Mouse (Mus musculus) megakaryocyte, embryonic 14.5 days (primary cell): ENCODE data around the gene Actn4. TPM values are rescaled to one million over a fixed set of nuclear protein-coding genes. Genes with fewer than 3 reads are reported as not detected.

Source experiments
- H3K27me3 ChIP-seq: replicated peaks from 2 replicates; pipeline ENCODE3; 2012; ENCODE audit warnings: inconsistent platforms
- H3K36me3 ChIP-seq: replicated peaks from 2 replicates; pipeline ENCODE3; 2012; ENCODE audit warnings: low read length, inconsistent platforms, mixed read lengths
- H3K4me1 ChIP-seq: 2 replicates; pipeline ENCODE4 v1.6.1; 2012; ENCODE audit warnings: inconsistent platforms
- H3K4me3 ChIP-seq: replicated peaks from 2 replicates; pipeline ENCODE3; 2012; ENCODE audit warnings: moderate library complexity, mild to moderate bottlenecking, inconsistent platforms
- H3K9me3 ChIP-seq: 2 replicates; pipeline ENCODE4 v1.6.1; 2012; ENCODE audit warnings: inconsistent platforms
- FLI1 ChIP-seq: IDR thresholded peaks from 2 replicates; pipeline ENCODE4 v1.6.1; 2012; ENCODE audit warnings: low read length, inconsistent platforms, mixed read lengths
- GATA1 ChIP-seq: IDR thresholded peaks from 3 replicates; pipeline ENCODE4 v1.6.1; 2012; ENCODE audit warnings: mixed read lengths, low read length, inconsistent platforms, borderline replicate concordance
- polyA plus RNA-seq: library from polyadenylated mRNA; stranded (reverse); fragments of >175 nt; gene quantifications from 2 replicates; pipeline ENCODE4 v1.2.3, GENCODE M21; 2012; ENCODE audit warnings: low replicate concordance; ENCODE audit not compliant: insufficient read depth

The Actn4 gene
- polyA plus RNA-seq, 1 experiment: 590 TPM

DNA sequence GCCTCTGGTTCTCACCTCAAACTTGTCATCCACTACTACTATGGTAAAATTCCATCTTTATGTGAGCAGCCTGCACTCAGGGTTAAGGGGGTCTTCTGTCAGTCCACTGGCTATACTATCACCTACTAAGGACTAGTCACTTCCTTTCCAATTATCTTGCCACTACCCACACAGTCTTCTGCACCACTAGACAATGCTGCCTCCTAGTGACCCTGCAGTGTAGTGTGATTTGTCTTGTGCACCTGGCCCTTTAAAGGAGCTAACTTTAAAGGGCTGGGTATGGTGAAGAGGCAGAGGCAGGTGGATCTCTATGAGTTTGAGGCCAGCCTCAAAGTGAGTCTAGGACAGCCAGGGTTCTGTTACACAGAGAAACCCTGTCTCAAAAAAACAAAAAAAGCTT lies 45.6 kb downstream of the Actn4 start:
- no peaks in the 10 kb centered on the region for H3K27me3 ChIP-seq
- H3K4me1 ChIP-seq: peaks cover 92% of the 10 kb centered on the region
- no peaks in the 10 kb centered on the region for H3K9me3 ChIP-seq
- H3K36me3 ChIP-seq: peaks cover 100% of the 10 kb centered on the region
- TF ChIP-seq FLI1 (no peak), GATA1 (no peak)
- no peak overlapping the region for H3K4me3 ChIP-seq

DNA sequence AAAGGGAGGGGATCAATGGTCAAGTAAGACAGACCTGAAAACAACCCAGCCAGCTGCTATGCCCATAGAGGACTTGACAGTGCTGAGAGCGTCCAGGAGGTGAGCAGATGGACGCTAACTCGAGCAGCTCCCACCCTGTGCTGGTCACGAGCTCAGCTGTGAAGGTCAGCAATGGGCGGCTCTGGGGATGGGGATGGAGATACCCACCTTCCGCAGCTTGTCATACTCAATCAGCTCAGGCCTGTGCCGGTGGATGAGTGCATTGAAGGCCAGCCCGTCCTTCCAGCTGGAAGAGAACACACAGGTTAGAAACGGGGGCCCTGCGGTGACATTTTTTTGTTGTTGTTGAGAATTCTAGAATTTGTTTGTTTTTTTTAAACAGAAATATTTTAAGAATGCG lies 49.0 kb downstream of the Actn4 start:
- TF ChIP-seq FLI1: no peak
- no peak for TF ChIP-seq GATA1
- Histone ChIP-seq H3K4me3 (no peak overlapping the region), H3K9me3 (no peaks in the 10 kb centered on the region), H3K4me1 (peaks cover 77% of the 10 kb centered on the region), H3K27me3 (no peaks in the 10 kb centered on the region), H3K36me3 (peaks cover 100% of the 10 kb centered on the region)

DNA sequence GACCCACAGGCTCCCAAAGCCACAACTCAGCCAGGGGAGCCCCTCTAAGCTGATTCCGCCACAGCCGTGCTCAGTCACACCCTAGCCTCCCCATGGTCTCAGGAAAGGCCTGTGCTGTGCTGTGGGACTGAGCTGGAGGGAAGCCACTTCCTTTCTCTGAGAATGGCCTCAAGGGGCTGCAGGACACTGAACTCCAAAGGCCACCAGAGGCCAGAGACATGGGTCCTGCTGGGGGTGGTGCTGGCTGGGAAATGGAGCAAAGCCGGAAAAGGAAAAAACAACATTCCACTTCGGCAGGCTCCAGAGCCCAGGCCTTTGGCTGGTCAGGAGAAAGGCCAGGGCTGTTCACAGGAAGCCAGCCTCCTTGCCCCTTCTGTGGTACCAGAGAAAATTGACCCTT lies 50.5 kb downstream of the Actn4 start:
- Histone ChIP-seq H3K36me3 (peaks cover 100% of the 10 kb centered on the region), H3K4me1 (peaks cover 76% of the 10 kb centered on the region), H3K9me3 (no peaks in the 10 kb centered on the region), H3K4me3 (no peak overlapping the region), H3K27me3 (no peaks in the 10 kb centered on the region)
- TF ChIP-seq FLI1 (no peak), GATA1 (no peak)

DNA sequence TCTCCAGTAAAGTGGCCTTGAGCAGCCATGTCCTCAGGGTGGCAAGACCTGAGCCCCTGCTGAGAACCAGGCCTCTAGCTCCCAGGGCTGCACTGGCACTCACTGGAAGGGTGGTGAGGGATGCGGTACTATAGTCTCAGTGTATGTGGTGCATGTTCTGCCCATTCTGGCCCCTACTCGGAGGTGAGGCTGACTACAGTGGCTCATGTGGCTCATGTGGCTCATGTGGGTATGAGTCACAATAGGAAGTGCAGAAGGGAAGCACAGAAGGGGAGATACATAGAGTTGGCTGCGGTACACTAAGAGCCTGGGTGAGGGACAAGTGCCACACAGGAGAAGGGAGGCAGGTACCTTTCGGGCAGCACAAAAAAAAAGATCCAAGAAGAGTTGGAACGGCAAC lies 54.9 kb downstream of the Actn4 start:
- Histone ChIP-seq H3K27me3 (no peaks in the 10 kb centered on the region), H3K4me3 (peak overlapping the region; percentile 44), H3K4me1 (peaks cover 44% of the 10 kb centered on the region), H3K36me3 (peaks cover 100% of the 10 kb centered on the region), H3K9me3 (no peaks in the 10 kb centered on the region)
- no peak for TF ChIP-seq GATA1

DNA sequence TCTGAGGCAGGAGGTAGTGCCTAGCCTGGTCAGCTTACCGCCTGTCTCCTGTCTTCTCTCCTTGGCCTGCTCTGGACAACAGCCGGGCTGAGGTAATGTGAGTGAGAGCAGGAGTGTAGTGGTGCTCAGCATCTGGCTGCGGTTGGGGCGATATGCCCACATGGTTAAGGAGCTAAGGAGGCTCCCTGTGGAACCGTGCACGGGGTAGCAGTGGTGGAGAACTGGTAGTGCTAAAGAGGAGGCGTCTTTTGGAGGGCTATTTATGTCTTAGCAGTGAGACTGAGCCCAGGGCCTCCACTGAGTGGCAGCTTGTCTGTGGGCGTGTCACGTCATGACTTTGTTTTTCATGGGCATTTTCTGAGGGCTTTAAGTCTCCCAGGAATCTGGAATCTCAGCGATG lies 58.4 kb downstream of the Actn4 start:
- Histone ChIP-seq H3K9me3 (no peaks in the 10 kb centered on the region), H3K4me1 (peaks cover 30% of the 10 kb centered on the region), H3K36me3 (peaks cover 100% of the 10 kb centered on the region), H3K4me3 (no peak overlapping the region), H3K27me3 (no peaks in the 10 kb centered on the region)
- TF ChIP-seq FLI1 (no peak), GATA1 (no peak)

GRCm38 (mm10) chr7:28902809-28903208 lies 59.3 kb downstream of the Actn4 start:
- Histone ChIP-seq H3K4me3 (no peak overlapping the region), H3K36me3 (peaks cover 100% of the 10 kb centered on the region), H3K27me3 (no peaks in the 10 kb centered on the region), H3K9me3 (no peaks in the 10 kb centered on the region), H3K4me1 (peaks cover 29% of the 10 kb centered on the region)
- no peak for TF ChIP-seq GATA1
- TF ChIP-seq FLI1: no peak

DNA sequence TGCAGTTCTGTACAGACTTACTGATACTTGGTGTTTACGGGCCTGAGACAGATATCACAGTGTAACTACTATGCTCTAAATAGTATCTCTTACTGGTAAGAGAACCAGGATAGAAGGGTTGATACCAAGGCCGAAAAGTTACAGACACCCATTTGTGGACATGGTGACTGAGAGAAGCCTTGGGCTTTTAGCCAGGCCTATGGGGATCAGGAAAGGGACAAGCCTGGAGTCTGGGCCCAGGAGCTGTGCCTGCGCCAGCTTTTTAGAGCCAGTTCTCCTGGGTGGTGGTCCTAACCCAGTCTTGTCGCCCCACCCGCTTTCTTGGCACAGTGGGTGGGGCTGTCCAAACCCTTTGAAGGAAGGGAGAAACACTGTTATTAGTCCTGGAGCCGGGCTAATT lies 60.0 kb downstream of the Actn4 start:
- no peak for TF ChIP-seq GATA1
- TF ChIP-seq FLI1: no peak
- H3K27me3 ChIP-seq: no peaks in the 10 kb centered on the region
- H3K4me3 ChIP-seq: no peak overlapping the region
- no peaks in the 10 kb centered on the region for H3K9me3 ChIP-seq
- peaks cover 29% of the 10 kb centered on the region for H3K4me1 ChIP-seq
- H3K36me3 ChIP-seq: peaks cover 100% of the 10 kb centered on the region

GRCm38 (mm10) chr7:28901311-28902125 lies 60.6 kb downstream of the Actn4 start:
- no peaks in the 10 kb centered on the region for H3K9me3 ChIP-seq
- H3K27me3 ChIP-seq: no peaks in the 10 kb centered on the region
- peaks cover 30% of the 10 kb centered on the region for H3K4me1 ChIP-seq
- no peak for TF ChIP-seq GATA1
- TF ChIP-seq FLI1: no peak
- peaks cover 100% of the 10 kb centered on the region for H3K36me3 ChIP-seq
- no peak overlapping the region for H3K4me3 ChIP-seq

DNA sequence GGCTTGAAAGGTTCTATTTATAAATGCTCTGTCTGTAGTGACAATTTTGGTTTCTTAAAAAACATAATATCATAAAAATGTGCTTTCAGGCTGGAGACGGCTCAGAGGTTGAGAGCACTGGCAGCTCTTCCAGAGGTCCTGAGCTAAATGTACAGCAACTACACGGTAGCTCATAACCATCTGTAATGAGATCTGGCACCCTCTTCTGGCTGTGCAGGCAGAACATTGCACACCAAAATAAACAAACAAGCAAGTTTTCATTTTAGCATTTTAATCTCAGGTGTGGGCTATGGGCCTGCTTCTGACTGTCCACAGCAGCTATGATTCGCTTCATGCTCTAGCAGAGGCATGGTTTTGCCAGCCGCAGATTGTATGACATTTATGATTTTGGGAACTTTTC lies 62.2 kb downstream of the Actn4 start:
- Histone ChIP-seq H3K9me3 (no peaks in the 10 kb centered on the region), H3K4me3 (no peak overlapping the region), H3K36me3 (peaks cover 100% of the 10 kb centered on the region), H3K4me1 (peaks cover 46% of the 10 kb centered on the region), H3K27me3 (no peaks in the 10 kb centered on the region)
- TF ChIP-seq GATA1: no peak
- TF ChIP-seq FLI1: no peak

GRCm38 (mm10) chr7:28897661-28898060 lies 64.5 kb downstream of the Actn4 start:
- H3K27me3 ChIP-seq: no peaks in the 10 kb centered on the region
- TF ChIP-seq FLI1 (no peak), GATA1 (no peak)
- H3K4me3 ChIP-seq: no peak overlapping the region
- H3K4me1 ChIP-seq: peaks cover 59% of the 10 kb centered on the region
- H3K9me3 ChIP-seq: no peaks in the 10 kb centered on the region
- H3K36me3 ChIP-seq: peaks cover 99% of the 10 kb centered on the region

DNA sequence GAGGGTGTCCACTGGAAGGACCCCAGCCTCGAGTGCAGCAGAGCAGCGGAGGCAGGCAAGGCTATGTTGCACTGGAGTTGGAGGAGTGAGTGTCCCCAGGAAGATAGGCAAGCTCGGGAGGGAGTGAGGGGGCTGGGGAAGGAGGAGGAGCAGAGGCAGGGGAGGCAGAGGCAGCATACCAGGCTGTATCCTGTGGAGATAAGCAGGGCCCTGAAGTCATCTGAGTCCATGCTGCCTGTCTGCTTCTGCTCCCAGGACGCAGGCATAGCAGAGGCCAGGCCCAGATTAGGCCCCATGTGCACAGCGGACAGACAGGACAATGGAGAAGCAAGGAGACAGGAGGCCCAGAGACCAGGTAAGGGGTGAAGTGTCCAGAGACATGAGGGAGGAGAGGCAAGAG lies 67.2 kb downstream of the Actn4 start:
- no peaks in the 10 kb centered on the region for H3K9me3 ChIP-seq
- H3K4me3 ChIP-seq: peak overlapping the region; percentile 60
- H3K36me3 ChIP-seq: peaks cover 99% of the 10 kb centered on the region
- H3K4me1 ChIP-seq: peaks cover 83% of the 10 kb centered on the region
- TF ChIP-seq GATA1 (peak; percentile 55; the same call in 2 of the 3 replicates), FLI1 (no peak)
- peaks cover 3% of the 10 kb centered on the region for H3K27me3 ChIP-seq
